Mouse (Mus musculus) kidney, embryonic 15.5 days (tissue): ENCODE measurements around the gene Acod1. TPM values are rescaled to one million over a fixed set of nuclear protein-coding genes. Genes with fewer than 3 reads are reported as not detected.

Source experiments
- ATAC-seq: fragments of 200-750 bp; cut with Nextera tagmentation; replicated peaks from 2 replicates; pipeline ENCODE4 v1.8.0; 2017; ENCODE audit warnings: moderate TSS enrichment; ENCODE audit not compliant: low FRiP score
- H3K27ac ChIP-seq: fragments of 300-500 bp; sonication (generic); 2 replicates; pipeline ENCODE4 v1.5.1; 2015; ENCODE audit warnings: mild to moderate bottlenecking, inconsistent platforms
- H3K27me3 ChIP-seq: fragments of 300-500 bp; sonication (generic); 2 replicates; pipeline ENCODE4 v1.6.1; 2015; ENCODE audit warnings: inconsistent platforms
- H3K36me3 ChIP-seq: fragments of 300-500 bp; sonication (generic); 2 replicates; pipeline ENCODE4 v1.6.1; 2015; ENCODE audit warnings: inconsistent platforms
- H3K4me1 ChIP-seq: fragments of 300-500 bp; sonication (generic); 2 replicates; pipeline ENCODE4 v1.6.1; 2015; ENCODE audit warnings: inconsistent platforms
- H3K4me2 ChIP-seq: fragments of 300-500 bp; sonication (generic); 2 replicates; pipeline ENCODE4 v1.6.1; 2015; ENCODE audit warnings: moderate library complexity, mild to moderate bottlenecking, inconsistent platforms
- H3K4me3 ChIP-seq: fragments of 300-500 bp; sonication (generic); replicated peaks from 2 replicates; pipeline ENCODE4 v1.5.1; 2015; ENCODE audit warnings: mild to moderate bottlenecking, inconsistent platforms
- H3K9ac ChIP-seq: fragments of 300-500 bp; sonication (generic); 2 replicates; pipeline ENCODE4 v1.6.1; 2015; ENCODE audit warnings: mild to moderate bottlenecking, inconsistent platforms
- H3K9me3 ChIP-seq: fragments of 300-500 bp; sonication (generic); replicated peaks from 2 replicates; pipeline ENCODE4 v1.6.1; 2016; ENCODE audit warnings: inconsistent platforms
- WGBS: fragments of 180-500 bp; shearing (Covaris S2); methylation state at CpG from one replicate; pipeline ENCODE4 v1.1.7; 2015; ENCODE audit warnings: mixed read lengths; 5-methylcytosine and 5-hydroxymethylcytosine counted together
- polyA plus RNA-seq: library from polyadenylated mRNA; unstranded; fragments of >200 nt; fragmentation: Nextera tagmentation; extraction: Ambion mirVana; gene quantifications from 2 replicates; pipeline ENCODE4 v1.2.1, GENCODE M21; 2015

Gene Acod1
- polyA plus RNA-seq, result not detected in 2 replicates

- Histone ChIP-seq H3K4me1 (no peaks in the 10 kb centered on the region), H3K4me2 (no peak within 1 kb of the TSS), H3K9ac (no peak within 1 kb of the TSS), H3K36me3 (no peaks in the 10 kb centered on the region), H3K4me3 (no peak within 1 kb of the TSS), H3K9me3 (no peaks in the 10 kb centered on the region), H3K27ac (no peak within 1 kb of the TSS), H3K27me3 (no peaks in the 10 kb centered on the region)
- no peak for ATAC-seq
- WGBS, result 75% methylated on average over 2 of the region's 2 CpGs
Observed at GRCm38 (mm10) chr14:103046677-103047076, at the start of gene Acod1. TSS of gene Acod1 (plus strand) at chr14:103046977.

- no peak overlapping the region for H3K27ac ChIP-seq
- H3K36me3 ChIP-seq, result no peaks in the 10 kb centered on the region
- no peaks in the 10 kb centered on the region for H3K4me1 ChIP-seq
- H3K9ac ChIP-seq, result no peak overlapping the region
- no peak overlapping the region for H3K4me2 ChIP-seq
- 86% methylated on average over 4 of the region's 4 CpGs for WGBS
- no peak for ATAC-seq
- no peaks in the 10 kb centered on the region for H3K9me3 ChIP-seq
- no peaks in the 10 kb centered on the region for H3K27me3 ChIP-seq
- no peak overlapping the region for H3K4me3 ChIP-seq
Observed at GRCm38 (mm10) chr14:103007737-103008136, 39.0 kb upstream of the Acod1 start.

GRCm38 (mm10) chr14:103011782-103012181, 35.0 kb upstream of the Acod1 start:
- 36% methylated on average over 5 of the region's 5 CpGs for WGBS
- no peak overlapping the region for H3K9ac ChIP-seq

GRCm38 (mm10) chr14:103012563-103013150, 34.1 kb upstream of the Acod1 start:
- Histone ChIP-seq H3K4me3 (no peak overlapping the region), H3K4me2 (no peak overlapping the region), H3K27me3 (no peaks in the 10 kb centered on the region), H3K4me1 (no peaks in the 10 kb centered on the region), H3K36me3 (no peaks in the 10 kb centered on the region), H3K9ac (no peak overlapping the region), H3K27ac (no peak overlapping the region), H3K9me3 (no peaks in the 10 kb centered on the region)
- 32% methylated on average over 4 of the region's 4 CpGs for WGBS
- peak; percentile 92 for ATAC-seq

More at GRCm38 (mm10) chr14:103011782-103012181, 35.0 kb upstream of the Acod1 start:
- no peak for ATAC-seq
- no peaks in the 10 kb centered on the region for H3K9me3 ChIP-seq
- H3K27ac ChIP-seq, result no peak overlapping the region
- no peaks in the 10 kb centered on the region for H3K27me3 ChIP-seq
- H3K4me1 ChIP-seq, result no peaks in the 10 kb centered on the region
- no peaks in the 10 kb centered on the region for H3K36me3 ChIP-seq
- H3K4me3 ChIP-seq, result no peak overlapping the region
- no peak overlapping the region for H3K4me2 ChIP-seq

GRCm38 (mm10) chr14:103017009-103017408, 29.8 kb upstream of the Acod1 start:
- Histone ChIP-seq H3K4me1 (no peaks in the 10 kb centered on the region), H3K9ac (no peak overlapping the region), H3K4me2 (no peak overlapping the region), H3K27ac (no peak overlapping the region), H3K27me3 (no peaks in the 10 kb centered on the region), H3K4me3 (no peak overlapping the region), H3K36me3 (no peaks in the 10 kb centered on the region), H3K9me3 (no peaks in the 10 kb centered on the region)
- 71% methylated on average over 5 of the region's 5 CpGs for WGBS
- no peak for ATAC-seq

- WGBS, result 67% methylated on average over 2 of the region's 2 CpGs
- no peaks in the 10 kb centered on the region for H3K36me3 ChIP-seq
Observed at GRCm38 (mm10) chr14:103020046-103020445, 26.7 kb upstream of the Acod1 start.

GRCm38 (mm10) chr14:103029203-103029602, 17.6 kb upstream of the Acod1 start:
- Histone ChIP-seq H3K9me3 (no peaks in the 10 kb centered on the region), H3K36me3 (no peaks in the 10 kb centered on the region), H3K4me1 (no peaks in the 10 kb centered on the region), H3K27me3 (no peaks in the 10 kb centered on the region), H3K27ac (no peak overlapping the region), H3K9ac (no peak overlapping the region), H3K4me3 (no peak overlapping the region), H3K4me2 (no peak overlapping the region)
- 84% methylated on average over 2 of the region's 2 CpGs for WGBS
- no peak for ATAC-seq

More at GRCm38 (mm10) chr14:103020046-103020445, 26.7 kb upstream of the Acod1 start:
- H3K27me3 ChIP-seq, result no peaks in the 10 kb centered on the region
- H3K4me1 ChIP-seq, result no peaks in the 10 kb centered on the region
- H3K9me3 ChIP-seq, result no peaks in the 10 kb centered on the region
- H3K4me3 ChIP-seq, result no peak overlapping the region
- H3K9ac ChIP-seq, result no peak overlapping the region
- ATAC-seq, result no peak
- H3K4me2 ChIP-seq, result no peak overlapping the region
- H3K27ac ChIP-seq, result no peak overlapping the region

- Histone ChIP-seq H3K36me3 (no peaks in the 10 kb centered on the region), H3K4me3 (no peak overlapping the region), H3K27me3 (no peaks in the 10 kb centered on the region), H3K9me3 (no peaks in the 10 kb centered on the region), H3K4me2 (no peak overlapping the region), H3K9ac (no peak overlapping the region), H3K4me1 (no peaks in the 10 kb centered on the region), H3K27ac (peak overlapping the region; percentile 75; the same call in 1 of the 2 replicates)
- 50% methylated on average over 10 of the region's 10 CpGs for WGBS
- peak; percentile 79 for ATAC-seq
Observed at GRCm38 (mm10) chr14:103033271-103033823, 13.4 kb upstream of the Acod1 start.

- Histone ChIP-seq H3K27ac (no peak overlapping the region), H3K4me1 (no peaks in the 10 kb centered on the region)
- no peak for ATAC-seq
Observed at GRCm38 (mm10) chr14:103034076-103034475, 12.7 kb upstream of the Acod1 start.

GRCm38 (mm10) chr14:103037016-103037415, 9.8 kb upstream of the Acod1 start:
- 83% methylated on average over 3 of the region's 3 CpGs for WGBS
- no peaks in the 10 kb centered on the region for H3K4me1 ChIP-seq
- H3K9ac ChIP-seq, result no peak overlapping the region
- H3K27me3 ChIP-seq, result no peaks in the 10 kb centered on the region
- no peaks in the 10 kb centered on the region for H3K9me3 ChIP-seq
- no peak for ATAC-seq
- no peak overlapping the region for H3K4me3 ChIP-seq
- H3K4me2 ChIP-seq, result no peak overlapping the region
- no peak overlapping the region for H3K27ac ChIP-seq
- no peaks in the 10 kb centered on the region for H3K36me3 ChIP-seq

More at GRCm38 (mm10) chr14:103034076-103034475, 12.7 kb upstream of the Acod1 start:
- no peak overlapping the region for H3K4me2 ChIP-seq
- H3K9ac ChIP-seq, result no peak overlapping the region
- no peaks in the 10 kb centered on the region for H3K36me3 ChIP-seq
- 85% methylated on average over 9 of the region's 9 CpGs for WGBS
- H3K9me3 ChIP-seq, result no peaks in the 10 kb centered on the region
- no peak overlapping the region for H3K4me3 ChIP-seq
- H3K27me3 ChIP-seq, result no peaks in the 10 kb centered on the region

GRCm38 (mm10) chr14:103048292-103049086, 1.7 kb downstream of the Acod1 start:
- Histone ChIP-seq H3K4me2 (no peak overlapping the region), H3K4me3 (no peak overlapping the region), H3K27me3 (no peaks in the 10 kb centered on the region), H3K9me3 (no peaks in the 10 kb centered on the region), H3K27ac (no peak overlapping the region), H3K9ac (no peak overlapping the region), H3K36me3 (no peaks in the 10 kb centered on the region), H3K4me1 (no peaks in the 10 kb centered on the region)
- WGBS, result 81% methylated on average over 11 of the region's 11 CpGs
- no peak for ATAC-seq

- no peaks in the 10 kb centered on the region for H3K36me3 ChIP-seq
- no peak overlapping the region for H3K27ac ChIP-seq
- no peak overlapping the region for H3K9ac ChIP-seq
- no peak overlapping the region for H3K4me2 ChIP-seq
- H3K4me1 ChIP-seq, result no peaks in the 10 kb centered on the region
- ATAC-seq, result peak; percentile 91
- 38% methylated on average over 8 of the region's 8 CpGs for WGBS
- H3K9me3 ChIP-seq, result no peaks in the 10 kb centered on the region
- H3K4me3 ChIP-seq, result no peak overlapping the region
- H3K27me3 ChIP-seq, result no peaks in the 10 kb centered on the region
Observed at GRCm38 (mm10) chr14:103051159-103051769, 4.5 kb downstream of the Acod1 start.
